Comparison of ENCODE assay signal across 27 mouse cellular contexts in the genomic region with DNA sequence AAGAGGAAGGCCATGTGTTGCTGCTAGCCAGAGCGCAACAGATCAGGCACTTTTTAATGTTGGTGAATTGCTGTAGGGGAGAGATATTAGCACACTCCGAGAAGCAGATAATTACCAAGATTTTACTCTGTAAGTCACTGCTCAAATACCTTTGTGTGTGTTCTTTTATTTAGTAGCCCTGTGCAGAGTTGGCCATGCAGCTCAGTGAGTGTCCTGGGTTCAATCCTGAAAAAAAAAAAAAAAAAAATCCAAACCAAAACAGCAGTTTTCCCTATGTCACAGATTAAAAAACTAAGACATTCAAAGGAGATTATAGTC. TPM values are rescaled to one million over a fixed set of nuclear protein-coding genes. Genes with fewer than 3 reads are reported as not detected.
DNase-seq lines count a peak whose midpoint lies in the region; ATAC-seq and TF ChIP-seq lines count a peak whose summit lies in the region.
"Had no signal": no experiment of that assay in that cellular context is flagged by ENCODE, and none has a peak within 500 bp of the region (broad histone marks: within the 10 kb centered on the region; RNA-seq: fewer than 3 reads in every experiment).

No protein-coding gene starts in this region.

- no peak for ATAC-seq in stomach, embryonic 15.5 days (ENCODE audit: insufficient read depth, low FRiP score, low read depth)
- no peak for ATAC-seq in stomach, postnatal 0 days (ENCODE audit: low FRiP score, low TSS enrichment)
- ATAC-seq: activated CD4-positive, CD25-positive, alpha-beta regulatory T cell, adult 4 months; CD4-positive, CD25-positive, alpha-beta regulatory T cell, adult 4 months; forebrain, embryonic 14.5 days; forebrain, embryonic 16.5 days had no signal

- no peak overlapping the region for H3K9ac ChIP-seq in stomach, embryonic 15.5 days
- H3K9ac ChIP-seq in stomach, postnatal 0 days (ENCODE audit: low read length), result no peak overlapping the region
- H3K9ac ChIP-seq: embryonic facial prominence, embryonic 13.5 days; embryonic facial prominence, embryonic 15.5 days; forebrain, embryonic 12.5 days had no signal

- H3K27me3 ChIP-seq in stomach, embryonic 15.5 days (replicated peaks), result no peaks in the 10 kb centered on the region
- no peaks in the 10 kb centered on the region for H3K27me3 ChIP-seq in stomach, postnatal 0 days (ENCODE audit: control insufficient read depth, insufficient read depth, low read length)
- H3K27me3 ChIP-seq: CH12.LX; embryonic facial prominence, embryonic 13.5 days; embryonic facial prominence, embryonic 15.5 days; forebrain, embryonic 12.5 days; Patski had no signal

- no peaks in the 10 kb centered on the region for H3K4me1 ChIP-seq in stomach, embryonic 15.5 days
- no peaks in the 10 kb centered on the region for H3K4me1 ChIP-seq in stomach, postnatal 0 days (replicated peaks; ENCODE audit: control insufficient read depth, insufficient read depth)
- H3K4me1 ChIP-seq: embryonic facial prominence, embryonic 13.5 days; embryonic facial prominence, embryonic 15.5 days; forebrain, embryonic 10.5 days; forebrain, embryonic 12.5 days had no signal

- no peak overlapping the region for H3K4me2 ChIP-seq in stomach, embryonic 15.5 days
- H3K4me2 ChIP-seq in stomach, postnatal 0 days (replicated peaks; ENCODE audit: low read depth), result no peak overlapping the region
- H3K4me2 ChIP-seq: embryonic facial prominence, embryonic 13.5 days; embryonic facial prominence, embryonic 15.5 days; forebrain, embryonic 12.5 days had no signal

- no peak overlapping the region for H3K4me3 ChIP-seq in stomach, embryonic 15.5 days (replicated peaks)
- no peak overlapping the region for H3K4me3 ChIP-seq in stomach, postnatal 0 days (ENCODE audit: low read depth, low read length)
- H3K4me3 ChIP-seq: embryonic facial prominence, embryonic 13.5 days; embryonic facial prominence, embryonic 15.5 days; erythroblast, embryonic 14.5 days; forebrain, embryonic 10.5 days; forebrain, embryonic 12.5 days had no signal

- DNase-seq in stomach, postnatal 0 days (ENCODE audit: low spot score), result no peak
- peak; percentile 94 for DNase-seq in adipocyte (ENCODE audit: low spot score)
- no peak for DNase-seq in spleen, adult 12 weeks (ENCODE audit: low spot score)
- no peak for DNase-seq in urinary bladder, postnatal 4 days (ENCODE audit: low spot score in 2 of 2)
- DNase-seq: adrenal gland, postnatal 10 days; adrenal gland, postnatal 25 days; B cell, adult 2 months; cerebellum, adult 11 months; cerebellum, adult 18-20 months; cerebellum, adult 8-10 months; cerebellum, adult 9-11 months; cerebellum, postnatal 14 days; cerebellum, postnatal 36 days; embryo, embryonic 11 days had no signal

- no peaks in the 10 kb centered on the region for H3K36me3 ChIP-seq in stomach, embryonic 15.5 days
- H3K36me3 ChIP-seq in stomach, postnatal 0 days (ENCODE audit: control insufficient read depth, insufficient read depth, low read length), result no peaks in the 10 kb centered on the region
- H3K36me3 ChIP-seq: embryonic facial prominence, embryonic 13.5 days; embryonic facial prominence, embryonic 15.5 days; forebrain, embryonic 10.5 days; forebrain, embryonic 12.5 days; G1E had no signal

- TF ChIP-seq CTCF in stomach, postnatal 0 days (IDR thresholded peaks at IDR 0.05; ENCODE audit: low read depth), result no peak

- WGBS in stomach, embryonic 15.5 days, result 70% methylated on average over 2 of the region's 2 CpGs
- 57% methylated on average over 2 of the region's 2 CpGs for WGBS in stomach, postnatal 0 days

- no peak for TF ChIP-seq EP300 in stomach, postnatal 0 days (optimal IDR thresholded peaks at IDR 0.05)

- peak overlapping the region; percentile 40; the same call in 1 of the 2 replicates for H3K27ac ChIP-seq in stomach, embryonic 15.5 days
- H3K27ac ChIP-seq in stomach, postnatal 0 days (replicated peaks), result no peak overlapping the region; the same call in 1 of the 2 replicates
- H3K27ac ChIP-seq: embryonic facial prominence, embryonic 13.5 days; forebrain, embryonic 10.5 days; forebrain, embryonic 12.5 days had no signal

- no peaks in the 10 kb centered on the region for H3K9me3 ChIP-seq in stomach, embryonic 15.5 days
- H3K9me3 ChIP-seq in stomach, postnatal 0 days (ENCODE audit: control insufficient read depth, low read length), result no peaks in the 10 kb centered on the region
- H3K9me3 ChIP-seq: embryonic facial prominence, embryonic 13.5 days; embryonic facial prominence, embryonic 15.5 days; forebrain, embryonic 10.5 days; forebrain, embryonic 12.5 days; G1E had no signal

RNA-seq across cellular contexts. Expression of a gene that starts 9.5 kb away (rescaled TPM):
- polyA plus RNA-seq in stomach, embryonic 15.5 days (2015; fragmentation: Nextera tagmentation; extraction: Ambion mirVana), result 57.1 and 57.7 TPM in 2 replicates
- polyA plus RNA-seq in stomach, postnatal 0 days (2015; fragmentation: Nextera tagmentation; extraction: Ambion mirVana), result 22.9 and 26.6 TPM in 2 replicates
- polyA plus RNA-seq: erythroblast, embryonic 14.5 days; G1E had no signal
